ENCODE assay signal across 8 mouse cellular contexts in the genomic region with DNA sequence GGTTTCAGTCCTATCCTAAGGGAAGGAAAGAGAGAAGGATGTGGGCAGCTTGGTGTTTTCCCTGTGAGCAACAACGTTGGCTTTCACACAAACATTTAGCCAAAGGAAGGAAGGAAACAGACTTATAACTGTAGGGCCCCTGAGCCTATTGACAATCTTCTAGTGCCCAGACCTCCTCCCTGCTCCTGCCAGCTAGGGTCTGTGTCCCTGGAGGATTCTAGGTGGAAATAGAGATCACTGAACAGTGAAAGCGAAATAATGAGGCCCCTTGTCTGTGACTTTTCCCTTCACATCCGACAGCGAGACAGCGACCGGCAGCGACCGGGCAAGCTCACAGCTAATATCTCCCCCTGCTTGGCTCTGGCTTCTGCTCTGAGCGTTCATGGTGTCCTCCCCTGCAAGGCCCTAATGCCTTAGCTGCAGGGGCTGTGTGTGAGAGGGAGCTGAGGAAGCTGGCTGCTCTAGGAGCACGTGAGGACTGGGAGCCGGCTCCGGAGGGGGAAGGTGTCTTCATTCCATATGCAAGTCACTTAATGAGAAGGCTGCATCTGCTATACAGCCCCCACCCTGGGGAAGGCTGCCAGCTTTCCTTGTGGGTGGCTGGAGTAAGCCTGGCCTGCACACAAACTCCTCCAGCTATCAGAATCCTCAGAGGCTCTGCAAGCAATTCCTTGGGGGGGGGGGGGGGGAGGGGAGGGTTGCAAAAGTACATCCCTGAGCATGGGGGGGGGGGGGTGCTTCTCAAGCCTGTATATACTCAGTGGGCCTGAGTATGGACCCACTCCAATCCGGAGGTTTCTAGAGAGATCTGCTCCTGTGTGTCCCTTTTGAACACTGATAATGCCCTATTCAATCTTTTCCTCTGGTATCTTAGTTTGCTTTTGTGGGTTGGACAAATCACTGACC.
DNase-seq lines count a peak whose midpoint lies in the region; ATAC-seq and TF ChIP-seq lines count a peak whose summit lies in the region.

No protein-coding gene starts in this region.

- 3% methylated on average over 13 of the region's 13 CpGs for WGBS in forebrain, postnatal 0 days
- 2% methylated on average over 13 of the region's 13 CpGs for WGBS in midbrain, embryonic 15.5 days

- H3K27ac ChIP-seq in gastrocnemius, adult 2 months = no peak overlapping the region
- H3K27ac ChIP-seq in forebrain, postnatal 0 days (ENCODE audit: low read depth, low read length) = no peak overlapping the region
- H3K27ac ChIP-seq in midbrain, embryonic 15.5 days = peak overlapping the region; percentile 66

- DNase-seq in gastrocnemius, adult 2 months = no peak
- DNase-seq in gastrocnemius, postnatal 10 days = no peak
- peak; percentile 46 for DNase-seq in Muller cell, postnatal 12 days (ENCODE audit: inconsistent ontology term)
- DNase-seq in forebrain, postnatal 0 days = peak; percentile 73
- peak; percentile 44 to 70 for DNase-seq in layer of hippocampus, postnatal 25 days (ENCODE audit: extremely low spot score in 1 of 2, low spot score in 1 of 2)
- DNase-seq in yolk sac, embryonic 10.5 days (ENCODE audit: low spot score) = peak; percentile 5
- no peak for DNase-seq in gastrocnemius, postnatal 36 days

- peak overlapping the region; percentile 37 for H3K9ac ChIP-seq in forebrain, postnatal 0 days
- 0 out of 2 replicates have a peak overlapping the region, but pooled peaks have one; percentile 4 for H3K9ac ChIP-seq in midbrain, embryonic 15.5 days

- H3K9me3 ChIP-seq in forebrain, postnatal 0 days (ENCODE audit: low read length) = no peaks in the 10 kb centered on the region
- no peaks in the 10 kb centered on the region for H3K9me3 ChIP-seq in midbrain, embryonic 15.5 days

- peak overlapping the region; percentile 6; the same call in 1 of the 2 replicates for H3K4me3 ChIP-seq in gastrocnemius, adult 2 months
- no peak overlapping the region for H3K4me3 ChIP-seq in forebrain, postnatal 0 days (ENCODE audit: low read depth, low read length)
- H3K4me3 ChIP-seq in midbrain, embryonic 15.5 days = no peak overlapping the region

- intact Hi-C loops in gastrocnemius, adult 2 months (cut with DNase I) = no loop called here
- intact Hi-C loops in gastrocnemius, postnatal 36 days (cut with DNase I) = no loop called here

- no peaks in the 10 kb centered on the region for H3K4me1 ChIP-seq in forebrain, postnatal 0 days (ENCODE audit: insufficient read depth)
- H3K4me1 ChIP-seq in midbrain, embryonic 15.5 days = peaks cover 6% of the 10 kb centered on the region

- H3K4me2 ChIP-seq in forebrain, postnatal 0 days (ENCODE audit: low read depth) = peak overlapping the region; percentile 35; the same call in 1 of the 2 replicates
- peak overlapping the region; percentile 32 for H3K4me2 ChIP-seq in midbrain, embryonic 15.5 days

- TF ChIP-seq CTCF in gastrocnemius, adult 2 months (IDR thresholded peaks at IDR 0.05) = no peak
- TF ChIP-seq CTCF in forebrain, postnatal 0 days (IDR thresholded peaks at IDR 0.05; ENCODE audit: low read depth) = no peak

- no peaks in the 10 kb centered on the region for H3K27me3 ChIP-seq in forebrain, postnatal 0 days (ENCODE audit: insufficient read depth, low read length)
- no peaks in the 10 kb centered on the region for H3K27me3 ChIP-seq in midbrain, embryonic 15.5 days (replicated peaks)

- peak; percentile 92 for ATAC-seq in forebrain, postnatal 0 days
- ATAC-seq in midbrain, embryonic 15.5 days (replicated peaks) = peak; percentile 87

- no peaks in the 10 kb centered on the region for H3K36me3 ChIP-seq in forebrain, postnatal 0 days (ENCODE audit: insufficient read depth)
- no peaks in the 10 kb centered on the region for H3K36me3 ChIP-seq in midbrain, embryonic 15.5 days (replicated peaks)

Comparison
In these comparisons a context has a peak if more than half of its experiments do, and no peak if none do; other contexts are left out.
1. DNase-seq: peak in Muller cell, postnatal 12 days (single experiment), forebrain, postnatal 0 days (single experiment), layer of hippocampus, postnatal 25 days (2 of 2) and yolk sac, embryonic 10.5 days (single experiment); none in gastrocnemius, adult 2 months (single experiment), gastrocnemius, postnatal 10 days (single experiment) and gastrocnemius, postnatal 36 days (0 of 2).